Mouse (Mus musculus) CH12.LX (cell line): ENCODE results near the gene Hist1h2bk. TPM values are rescaled to one million over a fixed set of nuclear protein-coding genes. Genes with fewer than 3 reads are reported as not detected.

ENCODE experiments used
- DNase-seq: peaks from one replicate; pipeline ENCODE4 v3.0.0-alpha.2; 2013; ENCODE audit errors: extremely low read depth
- H3K27ac ChIP-seq: 2 replicates; pipeline ENCODE4 v1.5.1; 2012; ENCODE audit warnings: low read depth, mild to moderate bottlenecking, control low read depth, moderate library complexity; ENCODE audit not compliant: insufficient read depth
- H3K27me3 ChIP-seq: replicated peaks from 2 replicates; pipeline ENCODE3; 2012; ENCODE audit warnings: inconsistent platforms
- H3K36me3 ChIP-seq, 2 experiments: replicated peaks in 1 of 2; 2 replicates each; pipeline versions ENCODE3 to v1.6.1; 2012; ENCODE audit warnings: inconsistent platforms in 1 of 2, low read length in 1 of 2, mild to moderate bottlenecking in 1 of 2, mixed read lengths in 1 of 2, moderate library complexity in 1 of 2; ENCODE audit not compliant: control insufficient read depth in 1 of 2, insufficient read depth in 1 of 2
- H3K4me1 ChIP-seq, 2 experiments: 2 replicates each; pipeline ENCODE4 v1.6.1; 2012; ENCODE audit warnings: inconsistent platforms in 1 of 2, moderate library complexity in 1 of 2; ENCODE audit not compliant: insufficient read depth in 2 of 2, control insufficient read depth in 1 of 2
- H3K4me2 ChIP-seq: 2 replicates; pipeline ENCODE4 v1.6.1; 2012; ENCODE audit warnings: low read depth, mild to moderate bottlenecking, control low read depth; ENCODE audit not compliant: poor library complexity, insufficient read depth, severe bottlenecking
- H3K4me3 ChIP-seq, 3 experiments: fragments of 150-350 bp in 1 of 3; sonication (generic) in 1 of 3; replicated peaks in 1 of 3; 2 replicates each; pipeline versions ENCODE3 to v1.5.1; 2011 to 2012; ENCODE audit warnings: low read depth in 2 of 3, low read length in 2 of 3, mild to moderate bottlenecking in 2 of 3, moderate library complexity in 2 of 3, control low read depth in 1 of 3, improper control_type of control experiment in 1 of 3, inconsistent platforms in 1 of 3, mixed read lengths in 1 of 3; ENCODE audit not compliant: poor library complexity in 1 of 3
- H3K79me2 ChIP-seq: replicated peaks from 2 replicates; pipeline ENCODE4 v1.6.1; 2012; ENCODE audit warnings: mild to moderate bottlenecking, moderate library complexity; ENCODE audit not compliant: control insufficient read depth, poor library complexity, insufficient read depth, severe bottlenecking; ENCODE audit errors: extremely low read depth
- H3K9ac ChIP-seq: 2 replicates; pipeline ENCODE4 v1.6.1; 2012; ENCODE audit warnings: low read depth, mild to moderate bottlenecking, control low read depth, moderate library complexity; ENCODE audit not compliant: insufficient read depth
- H3K9me3 ChIP-seq: replicated peaks from 2 replicates; pipeline ENCODE3; 2012; ENCODE audit warnings: low read length, inconsistent platforms, mixed read lengths
- CHD1 ChIP-seq: IDR thresholded peaks from 2 replicates; pipeline ENCODE4 v1.6.1; 2012; ENCODE audit warnings: low read depth, low read length, improper control_type of control experiment, inconsistent platforms
- E2F4 ChIP-seq: IDR thresholded peaks from 2 replicates; pipeline ENCODE4 v1.6.1; 2011; ENCODE audit warnings: low read depth, low read length, improper control_type of control experiment; ENCODE audit not compliant: insufficient replicate concordance
- EP300 ChIP-seq: IDR thresholded peaks from 2 replicates; pipeline ENCODE4 v1.6.1; 2011; ENCODE audit warnings: low read length, improper control_type of control experiment
- ETS1 ChIP-seq: conservative IDR thresholded peaks from 2 replicates; pipeline ENCODE4 v1.6.1; 2012; ENCODE audit warnings: low read depth, mild to moderate bottlenecking, inconsistent platforms, low read length, improper control_type of control experiment, moderate library complexity
- HCFC1 ChIP-seq: IDR thresholded peaks from 2 replicates; pipeline ENCODE4 v1.6.1; 2012; ENCODE audit warnings: low read depth, mild to moderate bottlenecking, inconsistent platforms, low read length, improper control_type of control experiment
- JUND ChIP-seq: conservative IDR thresholded peaks from 2 replicates; pipeline ENCODE4 v1.6.1; 2011; ENCODE audit warnings: low read depth, low read length, improper control_type of control experiment
- MAX ChIP-seq: IDR thresholded peaks from 2 replicates; pipeline ENCODE4 v1.6.1; 2011; ENCODE audit warnings: low read length, improper control_type of control experiment
- MAZ ChIP-seq: IDR thresholded peaks from 2 replicates; pipeline ENCODE4 v1.6.1; 2012; ENCODE audit warnings: low read depth, mild to moderate bottlenecking, inconsistent platforms, low read length, improper control_type of control experiment, moderate library complexity
- MXI1 ChIP-seq: IDR thresholded peaks from 2 replicates; pipeline ENCODE4 v1.6.1; 2011; ENCODE audit warnings: mild to moderate bottlenecking, low read depth, low read length, improper control_type of control experiment
- MYC ChIP-seq: IDR thresholded peaks from 2 replicates; pipeline ENCODE4 v1.6.1; 2011; ENCODE audit warnings: low read depth, mild to moderate bottlenecking, improper control_type of control experiment, low read length
- NELFE ChIP-seq: IDR thresholded peaks from 2 replicates; pipeline ENCODE4 v1.6.1; 2011; ENCODE audit warnings: low read depth, low read length, improper control_type of control experiment
- PAX5 ChIP-seq: IDR thresholded peaks from 2 replicates; pipeline ENCODE4 v1.6.1; 2012; ENCODE audit warnings: low read length, inconsistent platforms, mixed read lengths
- RCOR1 ChIP-seq: conservative IDR thresholded peaks from 2 replicates; pipeline ENCODE4 v1.6.1; 2012; ENCODE audit warnings: low read depth, mild to moderate bottlenecking, inconsistent platforms, low read length, improper control_type of control experiment
- SIN3A ChIP-seq: IDR thresholded peaks from 2 replicates; pipeline ENCODE4 v1.6.1; 2012; ENCODE audit warnings: low read length, improper control_type of control experiment, inconsistent platforms
- TBP ChIP-seq: conservative IDR thresholded peaks from 2 replicates; pipeline ENCODE4 v1.6.1; 2011; ENCODE audit warnings: low read depth, low read length, improper control_type of control experiment
- TCF12 ChIP-seq: IDR thresholded peaks from 2 replicates; pipeline ENCODE4 v1.6.1; 2014; ENCODE audit warnings: low read depth, mild to moderate bottlenecking, inconsistent platforms, low read length, improper control_type of control experiment
- UBTF ChIP-seq: IDR thresholded peaks from 2 replicates; pipeline ENCODE4 v1.6.1; 2012; ENCODE audit warnings: low read depth, mild to moderate bottlenecking, inconsistent platforms, low read length, improper control_type of control experiment, moderate library complexity
- USF1 ChIP-seq: IDR thresholded peaks from 2 replicates; pipeline ENCODE4 v1.6.1; 2014; ENCODE audit warnings: low read depth, mild to moderate bottlenecking, inconsistent platforms, low read length, improper control_type of control experiment
- USF2 ChIP-seq: conservative IDR thresholded peaks from 2 replicates; pipeline ENCODE4 v1.6.1; 2011; ENCODE audit warnings: low read depth, low read length, improper control_type of control experiment
- ZKSCAN1 ChIP-seq: IDR thresholded peaks from 2 replicates; pipeline ENCODE4 v1.6.1; 2012; ENCODE audit warnings: low read depth, inconsistent platforms, low read length, improper control_type of control experiment, borderline replicate concordance
- ZMIZ1 ChIP-seq: IDR thresholded peaks from 2 replicates; pipeline ENCODE4 v1.6.1; 2012; ENCODE audit warnings: low read depth, mild to moderate bottlenecking, inconsistent platforms, low read length, improper control_type of control experiment
- dilution Hi-C: fragments of 300-500 bp; cut with MboI; formaldehyde crosslinking; loops from 2 replicates; pipeline ENCODE4 v1.14.3; 2020; ENCODE audit warnings: low sequenced_read_pairs; ENCODE audit not compliant: extremely low pct_unique_long_range_greater_than_20kb, extremely low pct_ligation_motif_present
- in situ Hi-C: fragments of 300-500 bp; cut with MboI; formaldehyde crosslinking; loops from 3 replicates; pipeline ENCODE4 v1.14.3; 2019; ENCODE audit warnings: low sequenced_read_pairs, low pct_ligation_motif_present, low pct_unique_long_range_greater_than_20kb, mixed read lengths
- polyA plus RNA-seq: library from polyadenylated mRNA; unstranded; fragments of >175 nt; gene quantifications from 2 replicates; pipeline ENCODE4 v1.2.1, GENCODE M21; 2012; ENCODE audit warnings: low read depth; ENCODE audit not compliant: insufficient read length
- total RNA-seq, 2 experiments: library from RNA; depleted of rRNA; stranded (reverse); fragments of 300-350 nt in 1 of 2; fragments of >200 nt in 1 of 2; gene quantifications; 2 replicates each; pipeline ENCODE4 v1.2.3; 2012 to 2014

Hist1h2bk gene
- total and polyA plus RNA-seq, 3 experiments = 8.1 to 2,636 (median 47.2) TPM

- TF ChIP-seq UBTF (no peak), E2F4 (peak; percentile 81; the same call in 1 of the 2 replicates), MYC (peak; percentile 84), TCF12 (peak; percentile 69), ZKSCAN1 (no peak), USF2 (no peak), USF1 (no peak; the same call in none of the 2 replicates), SIN3A (peak; percentile 47; the same call in 1 of the 2 replicates), RCOR1 (peak; percentile 19; the same call in 1 of the 2 replicates), TBP (peak; percentile 99), MAX (peak; percentile 93)
Observed at GRCm38 (mm10) chr13:22050591-22051522, 15.2 kb downstream of the Hist1h2bk start (continued).

- no peak for DNase-seq
- no peaks in the 10 kb centered on the region for H3K79me2 ChIP-seq
- peak overlapping the region in 2 of 3 experiments; percentile 38 to 60 for H3K4me3 ChIP-seq
- in situ Hi-C loops (no loop called here), dilution Hi-C loops (no loop called here)
- H3K4me1 ChIP-seq = peaks cover 0 to 41% of the 10 kb centered on the region in 2 experiments; a peak in 3 of 4 replicates
- no peaks in the 10 kb centered on the region for H3K9me3 ChIP-seq
- H3K9ac ChIP-seq = peak overlapping the region; percentile 52; the same call in 1 of the 2 replicates
- TF ChIP-seq NELFE (no peak), USF1 (no peak), PAX5 (no peak), CHD1 (no peak), ETS1 (no peak), MXI1 (no peak), MAZ (no peak), ZMIZ1 (no peak), HCFC1 (no peak), E2F4 (no peak), EP300 (no peak), JUND (no peak)
- H3K27ac ChIP-seq = no peak overlapping the region
- peak overlapping the region; percentile 61 for H3K4me2 ChIP-seq
- no peaks in the 10 kb centered on the region for H3K27me3 ChIP-seq
- H3K36me3 ChIP-seq = no peaks in the 10 kb centered on the region
Observed at GRCm38 (mm10) chr13:22051523-22051859, 15.8 kb downstream of the Hist1h2bk start.
